Mouse (Mus musculus) neural tube, embryonic 14.5 days (tissue): Measurements from ENCODE around the gene Wdr18. TPM values are rescaled to one million over a fixed set of nuclear protein-coding genes. Genes with fewer than 3 reads are reported as not detected.
A peak's percentile ranks its signal among the peaks of the same experiment; 100 is the strongest.

Source experiments
- ATAC-seq: fragments of 200-750 bp; cut with Nextera tagmentation; 2 replicates; pipeline ENCODE4 v1.8.0; 2017; ENCODE audit warnings: low read depth, mild to moderate bottlenecking, moderate TSS enrichment, moderate library complexity
- H3K27ac ChIP-seq: fragments of 300-500 bp; sonication (generic); 2 replicates; pipeline ENCODE4 v1.5.1; 2014; ENCODE audit warnings: low read depth, mild to moderate bottlenecking, control low read depth, low read length, moderate library complexity, mixed read lengths
- H3K27me3 ChIP-seq: fragments of 300-500 bp; sonication (generic); 2 replicates; pipeline ENCODE4 v1.6.1; 2014; ENCODE audit warnings: low read length; ENCODE audit not compliant: control insufficient read depth, insufficient read depth
- H3K36me3 ChIP-seq: fragments of 300-500 bp; sonication (generic); 2 replicates; pipeline ENCODE4 v1.6.1; 2014; ENCODE audit warnings: low read length, mixed read lengths; ENCODE audit not compliant: control insufficient read depth, insufficient read depth
- H3K4me1 ChIP-seq: fragments of 300-500 bp; sonication (generic); 2 replicates; pipeline ENCODE4 v1.6.1; 2014; ENCODE audit warnings: low read length; ENCODE audit not compliant: control insufficient read depth, insufficient read depth
- H3K4me2 ChIP-seq: fragments of 300-500 bp; sonication (generic); 2 replicates; pipeline ENCODE4 v1.6.1; 2014; ENCODE audit warnings: mild to moderate bottlenecking, low read depth, low read length, control low read depth
- H3K4me3 ChIP-seq: fragments of 300-500 bp; sonication (generic); 2 replicates; pipeline ENCODE4 v1.5.1; 2014; ENCODE audit warnings: low read depth, low read length, control low read depth, mixed read lengths
- H3K9ac ChIP-seq: fragments of 300-500 bp; sonication (generic); replicated peaks from 2 replicates; pipeline ENCODE4 v1.6.1; 2014; ENCODE audit warnings: low read depth, mild to moderate bottlenecking, control low read depth, low read length, mixed read lengths
- H3K9me3 ChIP-seq: fragments of 300-500 bp; sonication (generic); 2 replicates; pipeline ENCODE4 v1.6.1; 2016; ENCODE audit warnings: low read length; ENCODE audit not compliant: control insufficient read depth
- WGBS: fragments of 180-500 bp; shearing (Covaris S2); extraction: QIAGEN DNeasy Blood & Tissue Kit; methylation state at CpG from one replicate; pipeline ENCODE4 v1.1.7; 2014; 5-methylcytosine and 5-hydroxymethylcytosine counted together
- polyA plus RNA-seq: library from polyadenylated mRNA; unstranded; fragments of >200 nt; fragmentation: Nextera tagmentation; extraction: Ambion mirVana; gene quantifications from 2 replicates; pipeline ENCODE4 v1.2.1, GENCODE M21; 2014

Gene Wdr18
- 87.0 and 103 TPM in 2 replicates for polyA plus RNA-seq

DNA sequence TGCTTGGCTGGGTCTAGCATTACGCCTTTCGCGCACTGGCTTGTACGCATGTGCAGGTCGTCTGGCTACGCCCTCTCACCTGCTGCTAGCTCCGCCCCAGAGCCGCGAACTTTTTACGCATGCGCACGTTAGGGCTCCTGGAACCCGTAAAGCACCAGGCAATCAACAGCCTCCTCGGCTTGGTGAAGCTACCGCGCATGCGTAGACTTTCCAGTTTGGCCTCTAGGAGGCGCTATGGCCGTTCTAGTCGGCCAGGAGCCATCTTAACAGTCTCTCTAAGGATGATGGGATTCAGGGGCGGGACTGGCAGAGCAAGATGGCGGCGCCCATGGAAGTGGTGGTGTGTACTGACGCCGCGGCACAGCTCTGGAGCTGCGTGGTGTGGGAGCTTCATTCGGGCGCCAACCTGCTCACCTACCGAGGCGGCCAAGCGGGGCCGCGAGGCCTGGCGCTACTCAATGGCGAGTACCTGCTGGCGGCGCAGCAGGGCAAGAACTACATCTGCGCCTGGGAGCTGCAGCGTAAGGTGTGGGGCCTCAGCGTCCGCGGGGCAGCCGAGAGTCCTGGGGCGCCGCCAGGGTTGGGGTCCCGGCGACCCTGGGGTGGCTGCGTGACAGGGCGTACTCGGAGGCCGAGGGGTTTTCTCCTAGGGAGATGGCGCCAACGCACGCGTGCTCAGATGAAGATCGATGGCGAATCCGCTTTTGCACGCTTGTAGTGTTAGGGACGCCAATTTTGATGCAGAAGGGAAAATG is at the start of gene Wdr18:
Wdr18 (plus strand) TSS at position 306 of the 755 bp plus-strand sequence.
- peak within 1 kb of the TSS; percentile 88 for H3K4me3 ChIP-seq
- H3K9me3 ChIP-seq = no peaks in the 10 kb centered on the region
- H3K36me3 ChIP-seq = 0 out of 2 replicates have a peak, but pooled peaks cover 10% of the 10 kb centered on the region
- H3K4me2 ChIP-seq = peak within 1 kb of the TSS; percentile 66
- ATAC-seq = peak; percentile 97
- peak within 1 kb of the TSS; percentile 74 for H3K9ac ChIP-seq
- under 1% methylated on average over 61 of the region's 61 CpGs for WGBS
- H3K27ac ChIP-seq = peak within 1 kb of the TSS; percentile 57; the same call in 1 of the 2 replicates
- H3K4me1 ChIP-seq = peaks cover 6% of the 10 kb centered on the region; the same call in 1 of the 2 replicates
- H3K27me3 ChIP-seq = no peaks in the 10 kb centered on the region

DNA sequence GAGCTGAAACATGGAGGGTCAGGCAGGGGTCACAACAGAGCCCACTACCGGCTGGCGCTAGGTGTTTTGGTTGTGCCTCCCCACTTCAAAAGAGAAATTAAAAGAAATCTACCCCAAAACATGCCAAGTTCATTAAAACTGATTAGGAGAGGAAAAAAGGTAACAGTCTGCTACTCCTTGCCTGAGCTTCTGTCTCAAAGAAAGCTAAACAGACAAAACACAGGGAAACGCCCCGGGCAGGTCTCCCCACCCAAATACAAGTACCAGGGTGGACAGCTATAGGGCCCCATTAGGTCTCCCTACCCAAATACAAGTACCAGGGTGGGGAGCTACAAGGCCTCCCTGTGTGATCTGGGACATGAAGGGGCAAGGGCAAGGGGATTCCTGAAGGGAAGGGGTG is 49.4 kb upstream of the Wdr18 start, which contains the start of gene Gm26602:
Gm26602 (plus strand) TSS at position 301 of the 400 bp plus-strand sequence.
- Histone ChIP-seq H3K4me2 (no peak within 1 kb of the TSS), H3K36me3 (peaks cover 9% of the 10 kb centered on the region; the same call in 1 of the 2 replicates), H3K27ac (peak within 1 kb of the TSS; percentile 83; the same call in 1 of the 2 replicates), H3K4me1 (peaks cover 16% of the 10 kb centered on the region), H3K9me3 (no peaks in the 10 kb centered on the region), H3K27me3 (no peaks in the 10 kb centered on the region), H3K4me3 (no peak within 1 kb of the TSS; the same call in 1 of the 2 replicates), H3K9ac (no peak within 1 kb of the TSS)
- WGBS = 89% methylated on average over 4 of the region's 4 CpGs
- no peak for ATAC-seq

DNA sequence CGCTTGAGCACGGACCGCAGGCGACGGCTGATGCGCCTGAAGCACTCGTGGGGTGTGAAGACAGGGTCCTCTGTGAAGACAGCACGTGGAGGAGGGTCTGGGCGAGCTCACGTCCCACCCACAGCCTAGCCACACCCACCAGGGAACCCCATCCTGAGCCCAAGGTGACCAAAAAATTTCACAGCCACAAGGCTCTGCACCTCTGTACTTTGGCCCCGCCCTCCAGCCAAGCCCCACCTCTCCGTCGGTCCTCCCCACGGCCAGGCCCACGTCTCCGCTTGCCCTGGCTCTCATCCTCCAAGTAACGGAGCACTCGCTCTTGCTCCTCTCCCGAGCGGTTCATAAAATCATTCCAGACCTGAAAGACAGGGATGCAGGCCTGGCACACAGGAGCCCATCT is 47.5 kb upstream of the Wdr18 start:
- no peak for ATAC-seq
- H3K4me2 ChIP-seq = no peak overlapping the region
- no peak overlapping the region for H3K4me3 ChIP-seq
- WGBS = 66% methylated on average over 20 of the region's 20 CpGs
- no peak overlapping the region for H3K9ac ChIP-seq
- no peak overlapping the region for H3K27ac ChIP-seq
- H3K36me3 ChIP-seq = peaks cover 9% of the 10 kb centered on the region; the same call in 1 of the 2 replicates
- no peaks in the 10 kb centered on the region for H3K9me3 ChIP-seq
- peaks cover 26% of the 10 kb centered on the region for H3K4me1 ChIP-seq
- H3K27me3 ChIP-seq = peaks cover under 1% of the 10 kb centered on the region; the same call in 1 of the 2 replicates

DNA sequence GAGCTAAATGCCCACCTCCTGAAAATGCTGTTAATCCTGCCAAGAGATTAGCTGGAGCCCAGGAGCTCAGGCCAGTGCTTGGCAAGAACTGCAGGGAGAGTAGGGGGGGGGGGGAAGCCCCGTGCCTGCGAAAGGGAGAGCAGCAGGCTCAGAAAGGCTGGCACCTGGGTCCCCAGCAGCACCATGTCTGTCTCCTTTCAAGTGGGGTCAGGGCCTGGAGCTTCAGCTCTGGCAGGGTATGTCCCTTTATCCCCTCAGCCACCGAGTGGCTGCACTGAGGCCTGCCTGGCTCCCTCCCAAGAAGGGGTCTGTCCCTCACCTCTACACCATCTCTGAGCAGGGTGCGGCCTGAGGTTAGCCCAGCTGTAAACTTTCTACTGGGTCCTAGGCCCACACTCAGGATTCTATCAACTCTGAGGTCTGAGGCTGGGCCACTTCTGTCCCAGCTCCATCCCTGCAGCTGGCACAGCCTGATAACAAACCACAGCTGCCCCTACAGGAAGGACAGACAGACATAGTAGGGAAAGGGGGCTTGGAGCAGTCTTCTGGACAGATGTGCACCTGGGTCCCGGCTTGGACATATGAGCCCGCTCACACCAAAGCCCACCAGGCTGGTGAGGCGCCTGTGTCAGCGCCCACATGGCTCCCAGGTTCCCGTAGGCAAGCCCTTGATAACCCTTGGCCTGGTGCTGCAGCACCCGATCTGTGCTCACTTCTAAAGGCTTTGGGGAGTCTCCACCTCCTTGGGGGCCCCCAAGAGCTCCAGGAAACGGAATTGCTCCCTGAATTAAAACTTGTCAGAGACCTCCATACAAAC is 45.6 kb upstream of the Wdr18 start:
- Histone ChIP-seq H3K4me3 (no peak overlapping the region), H3K9me3 (no peaks in the 10 kb centered on the region), H3K27me3 (peaks cover 19% of the 10 kb centered on the region), H3K36me3 (peaks cover 9% of the 10 kb centered on the region; the same call in 1 of the 2 replicates), H3K9ac (no peak overlapping the region), H3K4me1 (peaks cover 25% of the 10 kb centered on the region), H3K27ac (no peak overlapping the region), H3K4me2 (no peak overlapping the region)
- WGBS = 74% methylated on average over 10 of the region's 11 CpGs
- no peak for ATAC-seq

DNA sequence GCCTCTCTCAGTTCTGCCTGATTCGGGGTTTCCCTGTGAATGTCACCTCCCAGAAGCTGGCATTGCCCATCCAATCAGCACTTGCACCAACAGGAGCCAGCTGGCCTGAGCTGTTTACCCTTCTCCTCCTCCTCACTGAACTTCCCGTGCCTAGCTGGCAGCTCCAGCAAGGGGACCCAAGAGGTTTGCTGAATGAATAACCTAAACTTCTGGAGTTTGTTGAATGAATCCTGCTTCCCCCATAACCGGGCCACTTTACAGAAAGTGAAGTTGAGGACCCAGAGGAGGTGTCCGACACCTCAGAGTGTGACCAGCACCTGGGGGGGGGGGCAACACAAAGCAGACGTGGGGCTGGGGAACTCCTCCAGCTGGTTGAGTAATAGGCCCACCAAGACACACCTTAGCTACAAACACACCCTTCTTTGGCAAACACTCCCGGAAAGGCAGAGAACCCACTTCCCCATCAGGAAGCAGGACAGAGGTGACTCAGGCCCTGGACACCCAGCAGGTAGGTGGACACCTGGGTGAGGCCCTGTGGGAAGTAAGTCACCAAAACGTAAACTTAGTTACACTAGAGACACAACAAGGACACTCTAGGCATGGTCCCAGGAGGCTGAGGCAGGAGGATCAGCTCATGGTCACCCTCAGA is 44.9 kb upstream of the Wdr18 start:
- H3K4me2 ChIP-seq = peak overlapping the region; percentile 95; the same call in 1 of the 2 replicates
- 70% methylated on average over 7 of the region's 7 CpGs for WGBS
- H3K4me1 ChIP-seq = peaks cover 23% of the 10 kb centered on the region
- peaks cover 9% of the 10 kb centered on the region; the same call in 1 of the 2 replicates for H3K36me3 ChIP-seq
- no peak overlapping the region for H3K9ac ChIP-seq
- H3K27ac ChIP-seq = no peak overlapping the region
- peak overlapping the region; percentile 71; the same call in 1 of the 2 replicates for H3K4me3 ChIP-seq
- peaks cover 27% of the 10 kb centered on the region for H3K27me3 ChIP-seq
- no peak for ATAC-seq
- no peaks in the 10 kb centered on the region for H3K9me3 ChIP-seq

DNA sequence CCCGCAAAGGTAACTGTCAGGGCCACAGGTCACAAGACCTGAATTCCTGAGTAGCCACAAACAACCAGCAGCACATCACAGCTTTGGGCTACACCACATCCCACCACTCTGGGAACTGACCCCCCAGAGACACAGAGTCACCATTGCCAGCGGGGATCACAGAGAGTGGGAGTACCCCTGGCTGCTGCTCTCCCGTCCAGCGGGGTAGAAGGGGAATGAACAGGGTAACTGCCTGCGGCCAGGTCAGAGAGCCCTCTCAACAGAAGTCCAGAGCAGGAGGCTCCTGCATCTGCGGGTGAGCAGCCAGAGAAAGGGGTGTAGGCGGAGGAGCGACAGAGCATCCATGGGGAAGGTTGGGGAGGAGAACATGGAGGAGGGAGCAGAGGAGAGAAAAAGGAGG is 43.9 kb upstream of the Wdr18 start:
- H3K4me1 ChIP-seq = peaks cover 25% of the 10 kb centered on the region
- peak overlapping the region; percentile 71 for H3K4me3 ChIP-seq
- H3K27me3 ChIP-seq = peaks cover 37% of the 10 kb centered on the region
- no peaks in the 10 kb centered on the region for H3K9me3 ChIP-seq
- H3K9ac ChIP-seq = peak overlapping the region; percentile 98
- H3K27ac ChIP-seq = peak overlapping the region; percentile 82; the same call in 1 of the 2 replicates
- H3K4me2 ChIP-seq = peak overlapping the region; percentile 95
- peaks cover 6% of the 10 kb centered on the region; the same call in 1 of the 2 replicates for H3K36me3 ChIP-seq
- ATAC-seq = no peak
- WGBS = 12% methylated on average over 8 of the region's 8 CpGs

DNA sequence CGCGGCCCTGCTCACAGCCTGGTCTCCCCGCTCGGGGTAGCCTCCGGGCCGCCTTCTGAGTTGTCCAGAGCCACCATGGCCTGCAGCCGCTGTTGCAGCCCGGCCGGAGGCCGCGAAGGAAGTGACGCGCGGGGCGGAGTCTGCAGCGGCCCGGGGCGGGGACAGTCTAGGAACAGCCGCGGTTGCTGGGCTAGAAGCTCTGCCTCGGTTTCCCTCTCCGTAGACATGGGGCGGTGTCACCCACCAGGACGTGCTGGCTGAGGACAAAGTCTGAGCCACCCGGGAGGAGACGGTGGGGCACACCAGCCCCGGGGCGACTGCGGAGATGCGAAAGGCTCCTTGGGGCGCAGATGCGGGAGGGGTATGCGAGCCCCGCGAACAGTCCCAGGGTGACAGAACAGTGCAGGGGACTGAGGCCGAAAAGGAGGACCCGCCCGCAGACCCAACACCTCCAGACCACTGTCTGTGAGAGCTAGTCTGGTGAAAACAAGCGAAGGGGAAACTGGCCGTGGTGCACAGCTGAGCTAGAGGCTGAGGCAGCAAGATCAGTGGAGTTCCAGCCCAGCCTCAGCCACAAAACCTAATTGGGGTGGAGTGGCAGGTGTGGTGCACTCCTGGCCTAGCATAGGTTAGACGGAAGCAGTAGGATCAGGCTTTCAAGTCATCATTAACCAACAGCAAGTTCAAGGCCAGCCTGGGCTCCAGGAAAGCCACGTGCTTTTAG is 43.0 kb upstream of the Wdr18 start, which contains the start of gene Kiss1r:
Kiss1r (plus strand) TSS at position 164 of the 724 bp plus-strand sequence.
- WGBS = 1% methylated on average over 42 of the region's 42 CpGs
- H3K9me3 ChIP-seq = no peaks in the 10 kb centered on the region
- peak within 1 kb of the TSS; percentile 98 for H3K9ac ChIP-seq
- peak within 1 kb of the TSS; percentile 71 for H3K4me3 ChIP-seq
- no peaks in the 10 kb centered on the region for H3K36me3 ChIP-seq
- peak; percentile 86 for ATAC-seq
- peak within 1 kb of the TSS; percentile 95 for H3K4me2 ChIP-seq
- peaks cover 25% of the 10 kb centered on the region for H3K4me1 ChIP-seq
- H3K27ac ChIP-seq = peak within 1 kb of the TSS; percentile 82
- H3K27me3 ChIP-seq = peaks cover 45% of the 10 kb centered on the region

DNA sequence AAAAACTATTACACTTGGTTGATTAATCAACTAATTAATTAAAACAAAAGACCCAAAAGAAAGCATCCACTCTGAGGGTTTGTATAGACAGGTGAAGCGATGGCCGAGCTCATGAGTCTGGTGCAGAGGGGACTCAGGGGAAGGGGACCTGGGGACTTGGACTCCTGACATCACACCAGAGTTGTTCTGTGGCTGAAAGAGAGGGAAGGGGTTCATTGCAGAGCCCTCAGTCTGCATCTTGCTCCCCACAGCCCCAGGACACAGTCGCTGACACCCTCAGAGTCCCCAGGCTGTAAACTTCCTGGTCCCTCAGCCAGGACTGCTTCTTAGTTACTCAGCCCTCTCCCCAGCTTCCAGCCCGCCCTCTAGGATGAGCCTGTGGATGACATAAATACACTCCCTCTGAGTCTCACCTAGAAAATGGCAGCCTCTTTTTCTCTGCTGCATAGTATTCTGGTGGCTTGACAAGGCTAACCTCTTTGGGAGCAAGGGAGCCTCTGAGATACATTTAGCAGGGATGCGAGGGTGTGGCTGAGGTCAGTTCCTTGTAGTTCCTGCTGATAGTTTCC is 42.3 kb upstream of the Wdr18 start:
- Histone ChIP-seq H3K4me1 (peaks cover 25% of the 10 kb centered on the region), H3K36me3 (no peaks in the 10 kb centered on the region), H3K4me2 (peak overlapping the region; percentile 95), H3K9me3 (no peaks in the 10 kb centered on the region), H3K9ac (peak overlapping the region; percentile 98), H3K27ac (no peak overlapping the region), H3K27me3 (peaks cover 51% of the 10 kb centered on the region), H3K4me3 (peak overlapping the region; percentile 71; the same call in 1 of the 2 replicates)
- no peak for ATAC-seq
- 72% methylated on average over 5 of the region's 5 CpGs for WGBS
